Mouse (Mus musculus) CH12.LX (cell line): ENCODE data around the gene Opcml.

Experiments used
- CHD1 ChIP-seq: IDR thresholded peaks from 2 replicates; pipeline ENCODE4 v1.6.1; 2012; ENCODE audit warnings: low read depth, low read length, improper control_type of control experiment, inconsistent platforms
- CTCF ChIP-seq, 2 experiments: IDR thresholded peaks in 1 of 2; conservative IDR thresholded peaks in 1 of 2; 2 replicates each; pipeline ENCODE4 v1.5.1; 2011 to 2012; ENCODE audit warnings: low read depth in 2 of 2, low read length in 2 of 2, improper control_type of control experiment in 1 of 2, inconsistent platforms in 1 of 2, mild to moderate bottlenecking in 1 of 2, moderate library complexity in 1 of 2
- ETS1 ChIP-seq: conservative IDR thresholded peaks from 2 replicates; pipeline ENCODE4 v1.6.1; 2012; ENCODE audit warnings: low read depth, mild to moderate bottlenecking, inconsistent platforms, low read length, improper control_type of control experiment, moderate library complexity
- TCF12 ChIP-seq: IDR thresholded peaks from 2 replicates; pipeline ENCODE4 v1.6.1; 2014; ENCODE audit warnings: low read depth, mild to moderate bottlenecking, inconsistent platforms, low read length, improper control_type of control experiment

GRCm38 (mm10) chr9:28357946-28358345 is 567.4 kb downstream of the Opcml start:
- TF ChIP-seq CTCF (conservative IDR thresholded peaks at IDR 0.05 in 1 of 2, IDR thresholded peaks at IDR 0.05 in 1 of 2; ENCODE audit: low read depth in 2 of 2, low read length in 2 of 2) = no peak
- TF ChIP-seq ETS1 = no peak
- no peak for TF ChIP-seq CHD1
- TF ChIP-seq TCF12 = no peak
